Mouse (Mus musculus) hematopoietic multipotent progenitor cell, adult 10-12 weeks (in vitro differentiated cells): Measurements from ENCODE around the gene Ackr2. TPM values are rescaled to one million over a fixed set of nuclear protein-coding genes. Genes with fewer than 3 reads are reported as not detected.

Source experiments
- polyA plus RNA-seq: library from polyadenylated mRNA; stranded (reverse); fragments of >175 nt; gene quantifications from 2 replicates; pipeline ENCODE4 v1.2.3, GENCODE M21; 2012; ENCODE audit warnings: low replicate concordance

The Ackr2 gene
- 2.3 and 3.8 TPM in 2 replicates for polyA plus RNA-seq

GRCm38 (mm10) chr9:121898245-121898644 lies at the start of gene Ackr2:
TSS of gene Ackr2 (plus strand) at chr9:121898355.

GRCm38 (mm10) chr9:121858153-121858488 lies 40.0 kb upstream of the Ackr2 start, which contains the start of gene Higd1a:
TSS of gene Higd1a (minus strand) at chr9:121858362.

GRCm38 (mm10) chr9:121916102-121916501 lies 17.9 kb downstream of the Ackr2 start, which contains the start of gene Cyp8b1:
TSS of gene Cyp8b1 (minus strand) at chr9:121916305.

GRCm38 (mm10) chr9:121950418-121951113 lies 52.4 kb downstream of the Ackr2 start, which contains the start of gene Fam198a:
TSS of gene Fam198a (plus strand) at chr9:121950988.

Other genes starting within 250 kb of the Ackr2 start
- 11.5 and 19.4 TPM in 2 replicates for gene Sec22c, start 192.9 kb upstream of the Ackr2 start, polyA plus RNA-seq
- gene Ss18l2, start 188.0 kb upstream of the Ackr2 start, polyA plus RNA-seq = 8.2 and 9.0 TPM in 2 replicates
- 46.0 and 57.6 TPM in 2 replicates for gene Nktr, start 179.2 kb upstream of the Ackr2 start, polyA plus RNA-seq
- 0.47 and 2.0 TPM in 2 replicates for gene Zfp651, start 139.0 kb upstream of the Ackr2 start, polyA plus RNA-seq
- gene Klhl40, start 120.7 kb upstream of the Ackr2 start, polyA plus RNA-seq = not detected in 2 replicates
- gene Hhatl, start 105.8 kb upstream of the Ackr2 start, polyA plus RNA-seq = not detected in 2 replicates
- not detected in 2 replicates for gene Ccdc13, start 58.9 kb upstream of the Ackr2 start, polyA plus RNA-seq
- gene Higd1a, start 40.0 kb upstream of the Ackr2 start, polyA plus RNA-seq = 10.0 and 11.7 TPM in 2 replicates
- gene Cyp8b1, start 17.9 kb downstream of the Ackr2 start, polyA plus RNA-seq = not detected in 2 replicates
- gene Fam198a, start 52.6 kb downstream of the Ackr2 start, polyA plus RNA-seq = 0.23 and 0.31 TPM in 2 replicates
- gene Pomgnt2, start 98.8 kb downstream of the Ackr2 start, polyA plus RNA-seq = 0.30 and 1.0 TPM in 2 replicates
- 36.6 and 78.4 TPM in 2 replicates for gene Snrk, start 218.9 kb downstream of the Ackr2 start, polyA plus RNA-seq